Mouse (Mus musculus): ENCODE measurements at regions not wholly inside any gene's neighbourhood (a gene's known extent, or its start where the extent isn't known, plus 50 kb on each side); places are given as distances from the start of the nearest gene placed in this dataset.

GRCm38 (mm10) chr13:91372130-91372875, 87.8 kb upstream of the Ssbp2 start:
- TF ChIP-seq POLR2A (IDR thresholded peaks at IDR 0.05; ENCODE audit: extremely low read depth, insufficient read depth, low read length), result no peak
- TF ChIP-seq CTCF (IDR thresholded peaks at IDR 0.05; ENCODE audit: low read depth, low read length), result no peak
